Mouse (Mus musculus) hindbrain, embryonic 10.5 days (tissue): ENCODE measurements at regions not wholly inside any gene's neighbourhood (a gene's known extent, or its start where the extent isn't known, plus 50 kb on each side); places are given as distances from the start of the nearest gene placed in this dataset.

Experiments
- DNase-seq: peaks from one replicate; pipeline ENCODE4 v3.0.0-alpha.2; 2017; ENCODE audit warnings: low spot score
- H3K27ac ChIP-seq: fragments of 300-500 bp; sonication (generic); 2 replicates; pipeline ENCODE4 v1.5.1; 2016; ENCODE audit warnings: mild to moderate bottlenecking, moderate library complexity
- H3K27me3 ChIP-seq: fragments of 300-500 bp; sonication (generic); 2 replicates; pipeline ENCODE4 v1.6.1; 2016; ENCODE audit warnings: mild to moderate bottlenecking; ENCODE audit not compliant: poor library complexity, insufficient read depth, severe bottlenecking
- H3K36me3 ChIP-seq: fragments of 300-500 bp; sonication (generic); 2 replicates; pipeline ENCODE4 v1.6.1; 2016; ENCODE audit warnings: mild to moderate bottlenecking, moderate library complexity
- H3K4me1 ChIP-seq: fragments of 300-500 bp; sonication (generic); replicated peaks from 2 replicates; pipeline ENCODE4 v1.6.1; 2016; ENCODE audit warnings: mild to moderate bottlenecking
- H3K4me3 ChIP-seq: fragments of 300-500 bp; sonication (generic); 2 replicates; pipeline ENCODE4 v1.5.1; 2016; ENCODE audit warnings: mild to moderate bottlenecking, moderate library complexity
- H3K9me3 ChIP-seq: fragments of 300-500 bp; sonication (generic); 2 replicates; pipeline ENCODE4 v1.6.1; 2016; ENCODE audit warnings: mild to moderate bottlenecking, moderate library complexity
- WGBS: fragments of 180-500 bp; shearing (Covaris S2); methylation state at CpG from one replicate; pipeline ENCODE4 v1.1.7; 2016; 5-methylcytosine and 5-hydroxymethylcytosine counted together

DNA sequence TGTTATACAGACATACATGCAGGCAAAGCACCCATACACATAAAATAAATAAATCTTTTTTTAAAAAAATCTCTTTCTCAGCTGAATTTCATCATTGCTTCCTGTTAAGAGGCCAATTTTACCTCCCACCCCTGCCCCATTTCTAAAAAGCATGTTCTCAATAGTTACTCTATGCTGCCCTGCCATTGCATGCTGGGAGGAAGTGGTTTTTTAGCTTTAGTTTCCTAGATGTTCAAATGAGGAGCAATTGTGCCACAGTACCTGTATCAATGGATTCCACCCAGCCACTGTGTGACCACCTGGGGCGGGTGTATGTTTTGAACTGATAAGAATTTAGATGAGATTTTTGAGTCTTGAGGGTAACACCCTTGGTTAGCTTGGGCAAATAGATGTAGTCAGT is 53.3 kb upstream of the Prkcq start:
- H3K4me3 ChIP-seq = no peak overlapping the region
- no peak for DNase-seq
- H3K9me3 ChIP-seq = no peaks in the 10 kb centered on the region
- H3K27ac ChIP-seq = no peak overlapping the region
- no peaks in the 10 kb centered on the region for H3K4me1 ChIP-seq
- H3K36me3 ChIP-seq = no peaks in the 10 kb centered on the region
- H3K27me3 ChIP-seq = no peaks in the 10 kb centered on the region
- 94% methylated on average over 1 of the region's 1 CpGs for WGBS

- no peak for DNase-seq
- 84% methylated on average over 9 of the region's 9 CpGs for WGBS
- H3K27me3 ChIP-seq = no peaks in the 10 kb centered on the region
- no peaks in the 10 kb centered on the region for H3K9me3 ChIP-seq
- no peaks in the 10 kb centered on the region for H3K4me1 ChIP-seq
- H3K4me3 ChIP-seq = no peak overlapping the region
- no peaks in the 10 kb centered on the region for H3K36me3 ChIP-seq
- no peak overlapping the region for H3K27ac ChIP-seq
Observed at GRCm38 (mm10) chr2:11119301-11119700, 52.6 kb upstream of the Prkcq start.
